Mouse (Mus musculus): Measurements from ENCODE around the gene S100a3. TPM values are rescaled to one million over a fixed set of nuclear protein-coding genes. Genes with fewer than 3 reads are reported as not detected.

S100a3 gene
- polyA plus RNA-seq, 1 experiment from 2014 or later: 35.0 TPM

GRCm38 (mm10) chr3:90603623-90604022 is 43.2 kb downstream of the S100a3 start, which contains the start of gene S100a4:
Gene S100a4, plus strand, starts transcription at chr3:90603771.
- Histone ChIP-seq H3K4me1 (peaks cover 76% of the 10 kb centered on the region), H3K4me3 (replicated peaks) (no peak within 1 kb of the TSS), H3K27me3 (no peaks in the 10 kb centered on the region), H3K9me3 (replicated peaks) (no peaks in the 10 kb centered on the region), H3K36me3 (no peaks in the 10 kb centered on the region), H3K4me2 (replicated peaks) (0 out of 2 replicates have a peak within 1 kb of the TSS, but pooled peaks have one; percentile 6), H3K27ac (replicated peaks) (peak within 1 kb of the TSS; percentile 92), H3K9ac (no peak within 1 kb of the TSS)
- WGBS: 29% methylated on average over 3 of the region's 3 CpGs
- peak; percentile 17; the same call in 1 of the 2 replicates for ATAC-seq (ENCODE audit: insufficient number of reproducible peaks, low FRiP score, low TSS enrichment, low read depth)

- whole genome bisulfite sequencing: 5% methylated on average over 4 of the region's 4 CpGs
- ATAC-seq (ENCODE audit: insufficient number of reproducible peaks, low FRiP score, low TSS enrichment, low read depth): peak; percentile 79
- Histone ChIP-seq H3K27me3 (no peaks in the 10 kb centered on the region), H3K9ac (no peak overlapping the region), H3K4me3 (replicated peaks) (no peak overlapping the region), H3K27ac (replicated peaks) (peak overlapping the region; percentile 92), H3K36me3 (no peaks in the 10 kb centered on the region), H3K4me1 (peaks cover 76% of the 10 kb centered on the region), H3K4me2 (replicated peaks) (0 out of 2 replicates have a peak overlapping the region, but pooled peaks have one; percentile 6), H3K9me3 (replicated peaks) (no peaks in the 10 kb centered on the region)
Measured at GRCm38 (mm10) chr3:90604416-90604815, 44.0 kb downstream of the S100a3 start.

- WGBS: 63% methylated on average over 3 of the region's 3 CpGs
- no peak overlapping the region for H3K9ac ChIP-seq
- no peak for ATAC-seq (ENCODE audit: insufficient number of reproducible peaks, low FRiP score, low TSS enrichment, low read depth)
- peak overlapping the region; percentile 92 for H3K27ac ChIP-seq (replicated peaks)
- H3K4me2 ChIP-seq (replicated peaks): no peak overlapping the region
- peaks cover 70% of the 10 kb centered on the region for H3K4me1 ChIP-seq
- no peaks in the 10 kb centered on the region for H3K27me3 ChIP-seq
- no peaks in the 10 kb centered on the region for H3K36me3 ChIP-seq
- no peaks in the 10 kb centered on the region for H3K9me3 ChIP-seq (replicated peaks)
- no peak overlapping the region for H3K4me3 ChIP-seq (replicated peaks)
Measured at GRCm38 (mm10) chr3:90605049-90605448, 44.7 kb downstream of the S100a3 start.

GRCm38 (mm10) chr3:90605736-90606135 is 45.4 kb downstream of the S100a3 start:
- H3K4me1 ChIP-seq: peaks cover 63% of the 10 kb centered on the region
- no peaks in the 10 kb centered on the region for H3K27me3 ChIP-seq
- 48% methylated on average over 2 of the region's 2 CpGs for WGBS
- H3K9me3 ChIP-seq (replicated peaks): no peaks in the 10 kb centered on the region
- H3K4me2 ChIP-seq (replicated peaks): no peak overlapping the region
- H3K36me3 ChIP-seq: no peaks in the 10 kb centered on the region
- H3K4me3 ChIP-seq (replicated peaks): no peak overlapping the region
- H3K9ac ChIP-seq: no peak overlapping the region
- peak; percentile 9; the same call in 1 of the 2 replicates for ATAC-seq (ENCODE audit: insufficient number of reproducible peaks, low FRiP score, low TSS enrichment, low read depth)
- peak overlapping the region; percentile 92 for H3K27ac ChIP-seq (replicated peaks)

- Histone ChIP-seq H3K4me3 (replicated peaks) (no peak overlapping the region), H3K27ac (replicated peaks) (peak overlapping the region; percentile 92), H3K4me2 (replicated peaks) (no peak overlapping the region), H3K27me3 (no peaks in the 10 kb centered on the region), H3K9me3 (replicated peaks) (no peaks in the 10 kb centered on the region), H3K36me3 (no peaks in the 10 kb centered on the region), H3K4me1 (peaks cover 58% of the 10 kb centered on the region), H3K9ac (no peak overlapping the region)
- peak; percentile 63 for ATAC-seq (ENCODE audit: insufficient number of reproducible peaks, low FRiP score, low TSS enrichment, low read depth)
- 50% methylated on average over 6 of the region's 6 CpGs for WGBS
Measured at GRCm38 (mm10) chr3:90606185-90606584, 45.8 kb downstream of the S100a3 start.

GRCm38 (mm10) chr3:90607361-90607760 is 47.0 kb downstream of the S100a3 start:
- H3K9me3 ChIP-seq (replicated peaks): no peaks in the 10 kb centered on the region
- H3K4me1 ChIP-seq: peaks cover 51% of the 10 kb centered on the region
- no peak overlapping the region for H3K4me3 ChIP-seq (replicated peaks)
- H3K27ac ChIP-seq (replicated peaks): peak overlapping the region; percentile 30; the same call in 1 of the 2 replicates
- no peaks in the 10 kb centered on the region for H3K27me3 ChIP-seq
- WGBS: 89% methylated on average over 3 of the region's 3 CpGs
- H3K4me2 ChIP-seq (replicated peaks): no peak overlapping the region
- H3K9ac ChIP-seq: no peak overlapping the region
- H3K36me3 ChIP-seq: no peaks in the 10 kb centered on the region
- ATAC-seq (ENCODE audit: insufficient number of reproducible peaks, low FRiP score, low TSS enrichment, low read depth): no peak

GRCm38 (mm10) chr3:90608223-90608622 is 47.8 kb downstream of the S100a3 start, which contains the start of gene S100a5:
Gene S100a5, plus strand, starts transcription at chr3:90608523.
- no peak for ATAC-seq (ENCODE audit: insufficient number of reproducible peaks, low FRiP score, low TSS enrichment, low read depth)
- 62% methylated on average over 3 of the region's 3 CpGs for whole genome bisulfite sequencing
- H3K4me3 ChIP-seq (replicated peaks): no peak within 1 kb of the TSS
- no peaks in the 10 kb centered on the region for H3K27me3 ChIP-seq
- H3K27ac ChIP-seq (replicated peaks): peak within 1 kb of the TSS; percentile 30; the same call in 1 of the 2 replicates
- no peaks in the 10 kb centered on the region for H3K9me3 ChIP-seq (replicated peaks)
- peaks cover 50% of the 10 kb centered on the region for H3K4me1 ChIP-seq
- H3K9ac ChIP-seq: no peak within 1 kb of the TSS
- H3K4me2 ChIP-seq (replicated peaks): no peak within 1 kb of the TSS
- H3K36me3 ChIP-seq: no peaks in the 10 kb centered on the region

- Histone ChIP-seq H3K9ac (no peak overlapping the region), H3K9me3 (replicated peaks) (no peaks in the 10 kb centered on the region), H3K4me1 (peaks cover 49% of the 10 kb centered on the region), H3K27ac (replicated peaks) (no peak overlapping the region), H3K36me3 (no peaks in the 10 kb centered on the region), H3K4me2 (replicated peaks) (no peak overlapping the region), H3K27me3 (no peaks in the 10 kb centered on the region), H3K4me3 (replicated peaks) (no peak overlapping the region)
- no peak for ATAC-seq (ENCODE audit: insufficient number of reproducible peaks, low FRiP score, low TSS enrichment, low read depth)
Measured at GRCm38 (mm10) chr3:90609102-90609501, 48.7 kb downstream of the S100a3 start.

- Histone ChIP-seq H3K4me3 (replicated peaks) (no peak overlapping the region), H3K9ac (no peak overlapping the region), H3K4me2 (replicated peaks) (no peak overlapping the region), H3K27me3 (no peaks in the 10 kb centered on the region), H3K9me3 (replicated peaks) (no peaks in the 10 kb centered on the region), H3K4me1 (peaks cover 40% of the 10 kb centered on the region), H3K27ac (replicated peaks) (no peak overlapping the region), H3K36me3 (no peaks in the 10 kb centered on the region)
- 87% methylated on average over 3 of the region's 3 CpGs for WGBS
- no peak for ATAC-seq (ENCODE audit: insufficient number of reproducible peaks, low FRiP score, low TSS enrichment, low read depth)
Measured at GRCm38 (mm10) chr3:90611494-90611893, 51.1 kb downstream of the S100a3 start.

GRCm38 (mm10) chr3:90612061-90612460 is 51.7 kb downstream of the S100a3 start:
- ATAC-seq (ENCODE audit: insufficient number of reproducible peaks, low FRiP score, low TSS enrichment, low read depth): no peak
- WGBS: 59% methylated on average over 4 of the region's 4 CpGs

GRCm38 (mm10) chr3:90612728-90613291 is 52.4 kb downstream of the S100a3 start, which contains the start of gene S100a6:
Gene S100a6, plus strand, starts transcription at chr3:90612882.
- peak within 1 kb of the TSS; percentile 44 for H3K4me3 ChIP-seq (replicated peaks)
- 1% methylated on average over 23 of the region's 23 CpGs for WGBS
- H3K36me3 ChIP-seq: no peaks in the 10 kb centered on the region
- ATAC-seq (ENCODE audit: insufficient number of reproducible peaks, low FRiP score, low TSS enrichment, low read depth): peak; percentile 76
- peaks cover 35% of the 10 kb centered on the region for H3K4me1 ChIP-seq
- H3K27ac ChIP-seq (replicated peaks): peak within 1 kb of the TSS; percentile 44; the same call in 1 of the 2 replicates
- H3K9me3 ChIP-seq (replicated peaks): no peaks in the 10 kb centered on the region
- no peak within 1 kb of the TSS for H3K9ac ChIP-seq
- peak within 1 kb of the TSS; percentile 74 for H3K4me2 ChIP-seq (replicated peaks)
- H3K27me3 ChIP-seq: no peaks in the 10 kb centered on the region

More at GRCm38 (mm10) chr3:90612061-90612460, 51.7 kb downstream of the S100a3 start:
- peaks cover 40% of the 10 kb centered on the region for H3K4me1 ChIP-seq
- no peak overlapping the region for H3K9ac ChIP-seq
- H3K9me3 ChIP-seq (replicated peaks): no peaks in the 10 kb centered on the region
- 0 out of 2 replicates have a peak overlapping the region, but pooled peaks have one; percentile 44 for H3K27ac ChIP-seq (replicated peaks)
- no peak overlapping the region for H3K4me2 ChIP-seq (replicated peaks)
- H3K36me3 ChIP-seq: no peaks in the 10 kb centered on the region
- H3K27me3 ChIP-seq: no peaks in the 10 kb centered on the region
- no peak overlapping the region for H3K4me3 ChIP-seq (replicated peaks)
